Mouse (Mus musculus) G1E (cell line): Measurements from ENCODE around the gene Wdr44. TPM values are rescaled to one million over a fixed set of nuclear protein-coding genes. Genes with fewer than 3 reads are reported as not detected.
"Not testable (repeated sequence)": the region's sequence is repeated elsewhere in the genome, so short reads cannot be mapped to it uniquely, and the experiment has no call there.

Experiments used
- ATAC-seq: 2 replicates; pipeline ENCODE4 v1.8.0; 2016; ENCODE audit warnings: mild to moderate bottlenecking; ENCODE audit not compliant: insufficient number of reproducible peaks, poor library complexity, low FRiP score, severe bottlenecking; ENCODE audit errors: extremely low read depth
- DNase-seq: peaks from one replicate; pipeline ENCODE4 v3.0.0; 2012; ENCODE audit warnings: low spot score
- H3K27me3 ChIP-seq: 2 replicates; pipeline ENCODE4 v1.6.1; 2012; ENCODE audit warnings: mild to moderate bottlenecking, low read length, inconsistent platforms; ENCODE audit not compliant: insufficient read depth
- H3K36me3 ChIP-seq: replicated peaks from 2 replicates; pipeline ENCODE3; 2012; ENCODE audit warnings: mild to moderate bottlenecking, inconsistent platforms
- H3K4me1 ChIP-seq: 2 replicates; pipeline ENCODE4 v1.6.1; 2012; ENCODE audit warnings: low read depth, low read length, inconsistent platforms, mixed read lengths; ENCODE audit not compliant: insufficient read depth
- H3K4me3 ChIP-seq: 2 replicates; pipeline ENCODE4 v1.5.1; 2012; ENCODE audit warnings: low read depth, mild to moderate bottlenecking, inconsistent platforms, low read length, moderate library complexity, mixed read lengths
- H3K9me3 ChIP-seq: replicated peaks from 2 replicates; pipeline ENCODE4 v1.6.1; 2012; ENCODE audit warnings: inconsistent platforms
- CTCF ChIP-seq: IDR thresholded peaks from 2 replicates; pipeline ENCODE4 v1.5.1; 2012; ENCODE audit warnings: low read depth, low read length, inconsistent platforms, mixed read lengths
- GATA1 ChIP-seq: IDR thresholded peaks from 2 replicates; pipeline ENCODE4 v1.6.1; 2012; ENCODE audit warnings: borderline replicate concordance, low read length, inconsistent platforms, mixed read lengths
- GATA2 ChIP-seq: IDR thresholded peaks from 2 replicates; pipeline ENCODE4 v1.6.1; 2012; ENCODE audit warnings: low read depth, low read length, inconsistent platforms, borderline replicate concordance
- POLR2AphosphoS5 ChIP-seq: IDR thresholded peaks from 2 replicates; pipeline ENCODE4 v1.6.1; 2012; ENCODE audit warnings: low read depth, low read length, inconsistent platforms; ENCODE audit not compliant: insufficient replicate concordance
- TAL1 ChIP-seq: conservative IDR thresholded peaks from 2 replicates; pipeline ENCODE4 v1.6.1; 2012; ENCODE audit warnings: low read depth, low read length, inconsistent platforms, mixed read lengths
- polyA plus RNA-seq: library from polyadenylated mRNA; stranded (reverse); fragments of >175 nt; gene quantifications from 2 replicates; pipeline ENCODE4 v1.2.3, GENCODE M21; 2012
- total RNA-seq, 2 experiments: library from RNA; stranded (forward) in 1 of 2; stranded (reverse) in 1 of 2; fragments of 200-1000 nt in 1 of 2; fragments of >200 nt in 1 of 2; fragmentation: Nextera tagmentation in 1 of 2; gene quantifications; 2 replicates each; pipeline ENCODE4 v1.2.3; 2014 to 2017

Gene Wdr44
- total and polyA plus RNA-seq, 3 experiments = 5.2 to 70.0 (median 13.1) TPM

DNA sequence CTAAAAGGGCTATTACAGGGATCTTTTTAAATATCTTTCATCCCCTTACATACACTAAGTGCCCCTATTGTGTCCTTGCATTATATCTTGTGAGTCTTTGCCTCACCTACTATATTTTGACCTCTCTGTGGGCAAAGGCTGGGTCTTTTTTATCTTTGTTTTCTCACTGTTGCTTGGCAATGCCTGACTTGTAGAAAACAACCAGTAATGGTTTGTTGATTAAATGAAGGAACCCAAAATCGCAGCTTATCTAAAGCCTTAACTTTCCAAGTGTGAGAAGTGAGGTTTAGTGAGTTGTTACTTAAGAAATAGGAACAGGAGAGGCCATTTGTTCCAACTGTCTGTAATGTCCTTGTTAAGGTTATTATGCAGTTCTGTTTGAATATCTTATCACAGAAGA, 24.4 kb downstream of the Wdr44 start:
- no peaks in the 10 kb centered on the region for H3K4me1 ChIP-seq
- peaks cover 3% of the 10 kb centered on the region for H3K36me3 ChIP-seq
- no peak for DNase-seq
- ATAC-seq = no peak
- no peaks in the 10 kb centered on the region for H3K27me3 ChIP-seq
- H3K4me3 ChIP-seq = no peak overlapping the region
- TF ChIP-seq GATA1 = no peak
- TF ChIP-seq GATA2 = no peak
- TF ChIP-seq CTCF = no peak
- TF ChIP-seq TAL1 = no peak
- TF ChIP-seq POLR2AphosphoS5 = no peak
- no peaks in the 10 kb centered on the region for H3K9me3 ChIP-seq

DNA sequence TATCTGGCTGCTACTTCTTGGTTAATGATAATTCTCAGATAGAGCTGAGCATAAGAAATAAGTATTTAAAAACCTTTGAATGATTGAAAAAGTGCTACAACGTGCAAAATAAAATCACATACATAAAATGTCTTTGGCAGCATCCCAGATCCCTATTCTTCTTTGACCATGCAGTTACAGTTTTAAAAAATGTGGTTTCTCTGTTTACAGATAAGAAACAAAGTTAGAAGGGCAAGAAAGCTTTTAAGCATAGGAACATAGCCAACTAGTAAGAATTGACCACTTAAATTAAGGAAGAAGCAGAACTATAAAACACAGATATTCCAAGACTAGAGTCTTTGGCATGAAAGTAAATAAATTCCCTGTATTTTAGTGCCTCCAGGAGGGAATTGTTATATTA, 34.6 kb downstream of the Wdr44 start:
- Histone ChIP-seq H3K4me3 (no peak overlapping the region), H3K9me3 (no peaks in the 10 kb centered on the region), H3K4me1 (no peaks in the 10 kb centered on the region), H3K36me3 (no peaks in the 10 kb centered on the region), H3K27me3 (no peaks in the 10 kb centered on the region)
- DNase-seq (no peak), ATAC-seq (no peak)
- no peak for TF ChIP-seq GATA2
- TF ChIP-seq TAL1 = no peak
- no peak for TF ChIP-seq POLR2AphosphoS5
- no peak for TF ChIP-seq CTCF
- no peak for TF ChIP-seq GATA1

DNA sequence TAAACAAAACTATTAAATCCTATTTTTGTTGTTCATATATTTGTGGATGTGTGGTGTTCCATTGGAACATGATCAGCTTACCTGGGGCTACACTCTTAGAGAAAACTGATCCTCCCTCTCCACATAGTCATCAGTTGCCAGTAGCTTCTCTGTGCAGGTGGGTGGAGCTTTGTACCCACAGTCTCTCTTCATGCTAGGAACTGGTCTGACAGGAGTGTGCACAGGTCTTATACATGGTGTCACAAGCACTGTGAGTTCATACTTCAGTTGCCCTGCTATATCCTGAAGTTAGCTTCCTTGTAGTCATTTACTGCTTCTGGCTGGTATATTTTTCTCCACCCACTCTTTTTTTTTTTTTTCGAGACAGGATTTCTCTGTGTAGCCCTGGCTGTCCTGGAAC, 61.8 kb downstream of the Wdr44 start:
- no peaks in the 10 kb centered on the region for H3K4me1 ChIP-seq
- no peaks in the 10 kb centered on the region for H3K9me3 ChIP-seq
- H3K4me3 ChIP-seq = no peak overlapping the region
- DNase-seq = no peak
- H3K36me3 ChIP-seq = peaks cover 6% of the 10 kb centered on the region
- H3K27me3 ChIP-seq = no peaks in the 10 kb centered on the region
- ATAC-seq = no peak
- TF ChIP-seq TAL1 = no peak
- no peak for TF ChIP-seq GATA2
- no peak for TF ChIP-seq GATA1
- TF ChIP-seq CTCF = no peak
- TF ChIP-seq POLR2AphosphoS5 = no peak

DNA sequence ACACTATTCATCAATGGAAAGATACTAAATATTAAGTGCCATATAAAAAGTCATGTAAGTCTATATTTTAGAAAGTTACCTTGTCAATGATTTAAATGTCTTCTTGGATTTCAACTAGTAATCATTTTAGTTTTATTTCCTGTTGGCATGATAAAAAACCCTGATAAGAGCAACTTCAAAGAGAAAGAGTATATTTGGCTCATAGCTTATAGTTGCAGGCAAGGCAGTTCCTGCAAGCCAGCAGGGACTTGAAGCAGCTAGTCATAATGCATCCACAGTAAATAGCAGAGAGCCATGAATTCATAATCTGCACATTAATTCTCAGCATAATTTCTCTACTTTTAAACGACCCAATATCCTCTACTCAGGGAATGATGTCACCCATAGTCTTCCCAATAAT, 75.0 kb downstream of the Wdr44 start:
- H3K36me3 ChIP-seq = peaks cover 8% of the 10 kb centered on the region
- no peak overlapping the region for H3K4me3 ChIP-seq
- H3K9me3 ChIP-seq = no peaks in the 10 kb centered on the region
- H3K4me1 ChIP-seq = no peaks in the 10 kb centered on the region
- DNase-seq (no peak), ATAC-seq (no peak)
- TF ChIP-seq GATA1 = no peak
- TF ChIP-seq GATA2 = no peak
- no peak for TF ChIP-seq CTCF
- TF ChIP-seq POLR2AphosphoS5 = no peak
- no peak for TF ChIP-seq TAL1
- no peaks in the 10 kb centered on the region for H3K27me3 ChIP-seq

DNA sequence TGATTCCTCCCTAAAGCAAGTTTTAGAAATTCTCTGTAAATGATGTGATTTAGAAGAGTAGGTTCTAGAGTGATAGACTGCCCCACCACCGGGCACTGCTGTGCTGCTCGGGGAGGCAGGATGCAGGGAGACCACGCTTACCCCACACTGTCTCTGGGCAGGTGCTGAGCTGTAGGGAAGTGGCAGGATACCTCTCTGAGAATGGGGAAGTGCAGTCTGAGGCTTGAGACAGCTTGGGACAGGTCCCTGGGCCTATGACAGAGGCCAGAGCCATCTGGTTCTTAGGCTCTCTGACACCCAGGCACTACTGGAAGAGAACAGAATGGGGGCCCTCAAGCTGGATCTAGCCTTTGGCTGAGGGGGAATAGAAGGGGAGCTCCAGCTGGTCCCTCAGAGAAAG, 114.3 kb downstream of the Wdr44 start:
- H3K4me1 ChIP-seq = no peaks in the 10 kb centered on the region
- no peaks in the 10 kb centered on the region for H3K9me3 ChIP-seq
- H3K4me3 ChIP-seq = no peak overlapping the region
- H3K27me3 ChIP-seq = no peaks in the 10 kb centered on the region
- DNase-seq = no peak
- H3K36me3 ChIP-seq = peaks cover 7% of the 10 kb centered on the region
- TF ChIP-seq TAL1 = no peak
- TF ChIP-seq CTCF = no peak
- TF ChIP-seq GATA2 = no peak
- no peak for TF ChIP-seq GATA1
- no peak for TF ChIP-seq POLR2AphosphoS5
- ATAC-seq = no peak

DNA sequence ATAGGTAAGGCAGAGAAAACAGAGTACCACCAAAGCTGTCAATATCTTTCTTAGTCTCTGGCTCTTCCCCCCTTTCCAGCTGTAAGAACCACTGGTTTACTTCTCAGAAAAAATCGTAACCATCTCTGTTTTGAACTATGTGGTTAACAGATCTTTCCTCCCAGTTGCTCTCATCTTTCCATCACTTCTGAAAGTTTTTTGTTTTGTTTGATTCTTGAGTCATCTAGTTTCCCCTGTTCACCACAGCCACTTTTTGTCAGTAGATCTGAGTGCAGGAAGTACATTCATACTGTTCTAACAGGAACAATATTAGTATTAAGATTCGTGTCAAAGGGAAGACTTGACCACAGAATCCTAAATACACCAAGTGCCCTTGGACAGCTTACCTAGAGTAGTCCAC, 117.5 kb downstream of the Wdr44 start:
- TF ChIP-seq TAL1 (no peak), POLR2AphosphoS5 (no peak), GATA1 (no peak)
- no peaks in the 10 kb centered on the region for H3K9me3 ChIP-seq
- no peaks in the 10 kb centered on the region for H3K4me1 ChIP-seq
- ATAC-seq (no peak), DNase-seq (no peak)
- H3K4me3 ChIP-seq = no peak overlapping the region
- no peaks in the 10 kb centered on the region for H3K27me3 ChIP-seq
- H3K36me3 ChIP-seq = peaks cover 7% of the 10 kb centered on the region

DNA sequence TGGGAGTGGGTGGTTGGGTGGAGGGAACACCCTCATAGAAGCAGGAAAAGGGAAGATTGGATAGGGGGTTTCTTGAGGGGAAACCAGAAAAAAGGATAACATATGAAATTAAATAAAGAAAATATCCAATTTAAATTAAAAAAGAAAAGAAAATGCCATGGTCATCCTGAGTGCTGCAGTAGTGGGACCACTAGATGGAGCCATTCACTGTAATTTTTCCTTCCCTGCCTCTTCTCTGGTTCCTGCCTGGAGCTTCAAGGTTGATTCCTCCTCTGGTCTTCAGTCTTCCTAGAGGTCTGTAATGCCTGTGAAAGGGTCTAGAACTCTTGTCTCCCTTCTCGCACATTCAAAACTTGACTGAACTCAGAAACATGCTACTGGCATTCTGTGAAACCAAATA, 120.4 kb downstream of the Wdr44 start:
- ATAC-seq, H3K27me3 ChIP-seq, H3K4me3 ChIP-seq, DNase-seq, H3K9me3 ChIP-seq, H3K4me1 ChIP-seq, H3K36me3 ChIP-seq: not testable (repeated sequence)

DNA sequence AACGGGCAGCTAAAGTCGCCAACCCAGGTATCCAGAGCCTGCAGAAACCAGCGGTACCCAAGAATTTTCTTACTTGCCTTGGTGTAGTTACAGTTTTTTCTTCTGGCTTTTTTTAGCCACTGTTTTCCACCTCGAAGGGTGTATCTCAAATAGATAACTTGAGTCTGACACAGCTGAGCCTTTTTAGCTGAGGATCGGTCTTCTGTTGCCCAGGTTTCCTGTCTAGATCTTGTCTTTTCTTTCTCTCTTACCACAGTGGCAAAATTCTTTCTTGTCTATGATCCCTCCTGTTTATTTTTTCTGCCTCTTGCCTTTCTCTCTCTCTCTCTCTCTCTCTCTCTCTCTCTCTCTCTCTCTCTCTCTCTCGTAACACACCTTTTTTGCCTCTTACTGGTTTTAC, 130.0 kb downstream of the Wdr44 start:
- H3K4me3 ChIP-seq, H3K36me3 ChIP-seq, ATAC-seq, DNase-seq, H3K27me3 ChIP-seq, H3K9me3 ChIP-seq, H3K4me1 ChIP-seq: not testable (repeated sequence)
